Mouse (Mus musculus) midbrain, embryonic 10.5 days (tissue): Measurements from ENCODE around the gene 4930444G20Rik. TPM values are rescaled to one million over a fixed set of nuclear protein-coding genes. Genes with fewer than 3 reads are reported as not detected.

Experiments
- polyA plus RNA-seq: library from polyadenylated mRNA; unstranded; fragments of >200 nt; fragmentation: Nextera tagmentation; extraction: Ambion mirVana; gene quantifications from 2 replicates; pipeline ENCODE4 v1.2.1, GENCODE M21; 2016

4930444G20Rik gene
- polyA plus RNA-seq, 1 experiment from 2014 or later: not detected

Other genes starting within 250 kb of the 4930444G20Rik start
- 18.8 and 20.2 TPM in 2 replicates for gene Sgk1, start 185.9 kb downstream of the 4930444G20Rik start, polyA plus RNA-seq
- gene E030030I06Rik, start 81.2 kb upstream of the 4930444G20Rik start, polyA plus RNA-seq: 25.1 and 37.3 TPM in 2 replicates
- 18.3 and 21.8 TPM in 2 replicates for gene Raet1e, start 90.5 kb upstream of the 4930444G20Rik start, polyA plus RNA-seq
- 1.3 and 1.5 TPM in 2 replicates for gene H60b, start 90.5 kb upstream of the 4930444G20Rik start, polyA plus RNA-seq